Mouse (Mus musculus) CH12.LX (cell line): ENCODE data around the gene Cic.

Experiments used
- CTCF ChIP-seq, 2 experiments: IDR thresholded peaks in 1 of 2; conservative IDR thresholded peaks in 1 of 2; 2 replicates each; pipeline ENCODE4 v1.5.1; 2011 to 2012; ENCODE audit warnings: low read depth in 2 of 2, low read length in 2 of 2, improper control_type of control experiment in 1 of 2, inconsistent platforms in 1 of 2, mild to moderate bottlenecking in 1 of 2, moderate library complexity in 1 of 2
- GABPA ChIP-seq: IDR thresholded peaks from 2 replicates; pipeline ENCODE4 v1.6.1; 2012; ENCODE audit warnings: low read depth, low read length, improper control_type of control experiment, inconsistent platforms; ENCODE audit not compliant: insufficient replicate concordance
- RAD21 ChIP-seq: IDR thresholded peaks from 2 replicates; pipeline ENCODE4 v1.6.1; 2011; ENCODE audit warnings: low read depth, mild to moderate bottlenecking, low read length, improper control_type of control experiment, moderate library complexity

DNA sequence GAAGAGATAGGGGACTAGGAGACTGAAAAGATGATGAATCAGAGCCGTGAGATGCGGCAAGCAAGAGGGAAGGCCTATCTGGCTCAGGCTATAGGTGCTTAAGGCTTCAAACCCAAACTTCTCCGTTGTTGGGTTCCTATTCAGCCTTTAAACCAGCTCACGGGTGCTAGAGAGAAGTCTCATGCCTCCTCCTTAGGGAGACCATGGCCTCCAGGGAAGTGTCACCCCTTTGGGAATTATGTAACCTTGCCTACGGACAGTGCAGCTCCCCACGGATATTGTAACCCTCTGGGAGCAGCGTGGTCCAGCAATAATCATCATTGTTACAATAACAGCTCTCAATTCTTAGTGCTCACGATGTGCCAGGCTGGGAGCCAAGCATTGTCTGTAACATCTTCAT is 15.7 kb upstream of the Cic start:
- TF ChIP-seq RAD21, result no peak
- no peak for TF ChIP-seq GABPA
- TF ChIP-seq CTCF (conservative IDR thresholded peaks at IDR 0.05 in 1 of 2, IDR thresholded peaks at IDR 0.05 in 1 of 2; ENCODE audit: low read depth in 2 of 2, low read length in 2 of 2), result no peak
